Mouse (Mus musculus): ENCODE data around the gene Mbl2.
"Not testable (repeated sequence)": the region's sequence is repeated elsewhere in the genome, so short reads cannot be mapped to it uniquely, and the experiment has no call there.

The Mbl2 gene

DNA sequence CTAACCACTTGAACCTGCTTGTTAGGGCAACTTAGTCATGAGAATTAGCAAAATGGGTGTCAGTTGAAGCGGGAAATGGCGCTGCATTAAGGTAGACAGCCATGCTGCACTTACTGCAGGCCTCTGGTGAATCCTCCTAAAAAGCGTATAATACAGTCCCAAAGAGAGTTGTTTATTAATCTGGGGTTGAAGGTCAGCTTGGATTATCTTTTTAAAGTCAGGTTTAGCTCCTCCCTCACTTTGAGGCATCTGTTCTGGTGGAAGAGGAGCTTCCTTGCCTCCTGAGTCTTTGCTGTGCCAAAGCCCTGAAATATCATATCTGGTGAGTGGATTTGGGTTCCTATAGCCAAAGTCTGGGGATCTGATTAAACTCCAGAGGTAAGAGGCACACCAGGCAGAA, at the start of gene Mbl2:
Gene Mbl2, plus strand, starts transcription at position 252 of the 400 bp plus-strand sequence.
- no peak for DNase-seq (ENCODE audit: low spot score in 2 of 2)

DNA sequence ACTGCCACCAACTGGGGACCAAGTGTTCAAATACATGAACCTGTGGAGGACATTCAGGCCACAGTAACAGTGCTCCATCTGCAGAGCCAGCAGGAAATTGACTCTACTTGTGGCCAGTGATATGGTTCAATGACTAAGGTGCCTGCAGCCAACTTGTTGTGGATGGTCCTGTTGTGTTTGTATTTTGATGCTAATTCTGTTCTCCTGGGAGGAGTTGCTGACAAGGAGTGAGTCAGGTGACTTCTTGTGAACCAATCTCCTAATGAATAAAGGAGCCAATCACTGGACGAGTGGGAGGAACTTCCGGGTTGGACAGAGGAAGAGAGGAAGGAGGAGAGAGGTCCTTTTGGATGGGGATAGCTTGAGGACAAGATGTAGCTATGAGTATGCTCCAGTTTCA, 47.2 kb upstream of the Mbl2 start:
- DNase-seq (ENCODE audit: low spot score in 2 of 2), result no peak

DNA sequence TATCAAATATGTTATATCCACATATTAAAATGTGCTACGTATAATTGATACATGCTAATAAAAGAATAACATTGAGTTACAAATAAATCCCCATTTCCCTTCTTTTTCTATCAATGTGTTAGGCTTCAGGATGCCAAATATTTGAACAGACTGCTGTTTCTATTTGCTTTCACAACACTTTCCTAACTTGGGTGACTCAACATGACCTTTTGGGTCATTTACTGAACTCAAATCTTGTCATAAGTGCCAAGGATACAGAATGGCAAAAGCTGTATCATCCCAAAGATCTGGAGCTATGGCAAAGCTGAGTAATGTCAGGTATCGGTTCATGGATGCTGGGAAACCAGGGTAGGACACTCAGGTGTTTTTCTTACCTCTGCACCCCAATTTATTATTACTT, 45.5 kb upstream of the Mbl2 start:
- DNase-seq (ENCODE audit: low spot score in 2 of 2), result no peak

DNA sequence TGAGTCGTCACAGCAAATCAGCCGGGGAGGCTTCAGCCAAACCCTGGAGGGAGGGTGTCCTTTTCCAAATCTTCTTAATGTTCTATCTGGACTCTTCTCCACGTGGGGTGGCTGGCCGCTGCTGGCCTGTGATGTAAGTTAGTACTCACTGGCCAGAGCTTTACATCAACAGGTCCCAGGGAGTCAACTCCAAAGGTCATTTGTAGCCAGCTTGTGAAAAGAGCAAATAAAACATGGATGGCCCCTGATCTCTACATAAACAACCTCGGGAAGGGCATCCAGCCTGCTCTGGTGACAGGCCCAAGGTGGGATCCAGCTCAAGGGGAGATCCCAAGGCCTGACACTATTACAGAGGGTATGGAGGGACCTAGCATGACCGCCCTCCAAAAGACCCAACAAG, 37.7 kb upstream of the Mbl2 start:
- no peak for DNase-seq (ENCODE audit: low spot score in 2 of 2)

DNA sequence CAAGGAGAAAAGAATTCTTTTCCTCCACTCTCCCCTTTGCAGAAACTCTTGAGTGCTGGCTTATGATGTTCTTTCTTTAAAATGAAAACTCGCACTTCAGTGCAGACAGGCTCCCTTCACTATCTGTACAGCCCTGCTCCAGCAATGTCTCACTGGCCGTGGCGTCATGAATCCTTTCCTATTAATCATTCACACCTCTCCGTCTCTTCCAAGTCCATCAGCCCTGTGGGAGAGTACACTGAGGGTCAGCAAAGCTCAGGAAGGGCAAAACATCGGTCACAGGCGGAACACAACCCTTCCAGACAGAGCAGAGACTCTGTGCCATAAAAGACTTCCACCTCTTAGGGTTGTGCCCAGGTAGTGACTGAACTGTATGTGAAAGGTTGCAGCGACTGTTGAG, 30.6 kb upstream of the Mbl2 start:
- DNase-seq (ENCODE audit: low spot score in 2 of 2), result no peak

DNA sequence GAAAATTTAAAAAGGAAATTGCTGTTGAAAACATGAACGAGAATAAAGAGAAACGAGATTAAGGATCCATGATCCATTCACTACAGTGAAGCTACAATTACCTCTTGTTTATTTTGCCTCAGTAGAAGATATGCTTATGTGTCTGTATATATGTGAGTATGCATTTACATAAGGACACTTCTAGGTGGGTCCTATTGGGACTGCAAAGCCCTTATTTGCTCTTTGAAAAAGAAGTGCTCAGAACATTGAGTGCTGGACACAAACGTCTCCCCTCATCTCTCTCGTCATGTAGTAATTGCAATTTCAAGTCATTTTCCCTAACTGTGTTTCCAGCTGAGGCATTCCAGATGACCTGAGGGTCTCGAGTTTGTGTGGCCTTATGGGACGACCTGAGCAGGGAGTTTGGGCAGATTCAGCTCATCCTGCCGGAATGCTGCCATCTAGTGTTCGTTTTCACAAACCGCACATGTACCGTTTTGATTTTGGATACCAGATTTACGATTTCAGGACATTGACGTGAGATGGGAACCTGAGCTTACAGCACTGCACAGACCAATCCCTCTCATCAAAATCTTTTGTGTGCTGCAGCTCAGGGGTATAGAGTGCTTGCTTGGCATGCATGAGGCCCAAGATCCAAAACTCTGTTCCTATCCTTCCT, 27.5 kb upstream of the Mbl2 start:
- peak in 1 of 2 experiments; percentile 4 for DNase-seq (ENCODE audit: low spot score in 2 of 2)

DNA sequence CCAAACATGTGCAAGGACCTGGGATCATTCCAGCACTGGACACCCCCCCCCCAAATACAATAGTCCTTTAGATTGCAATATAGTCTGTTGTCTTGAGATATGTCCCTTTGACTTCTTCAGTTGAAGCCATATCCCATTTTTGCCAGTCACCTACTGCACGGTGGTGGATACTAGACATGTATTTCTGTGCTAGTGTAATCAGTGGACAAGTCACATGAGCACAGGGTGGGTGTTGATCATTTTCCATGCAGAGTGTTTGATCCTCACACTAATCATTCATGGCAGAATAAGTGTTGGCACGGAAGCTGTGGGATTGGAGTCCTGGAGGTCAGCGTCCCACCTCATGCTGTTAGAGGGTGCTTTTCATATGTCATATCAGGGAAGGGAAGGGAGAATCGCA, 26.9 kb upstream of the Mbl2 start:
- DNase-seq (ENCODE audit: low spot score in 2 of 2), result no peak

DNA sequence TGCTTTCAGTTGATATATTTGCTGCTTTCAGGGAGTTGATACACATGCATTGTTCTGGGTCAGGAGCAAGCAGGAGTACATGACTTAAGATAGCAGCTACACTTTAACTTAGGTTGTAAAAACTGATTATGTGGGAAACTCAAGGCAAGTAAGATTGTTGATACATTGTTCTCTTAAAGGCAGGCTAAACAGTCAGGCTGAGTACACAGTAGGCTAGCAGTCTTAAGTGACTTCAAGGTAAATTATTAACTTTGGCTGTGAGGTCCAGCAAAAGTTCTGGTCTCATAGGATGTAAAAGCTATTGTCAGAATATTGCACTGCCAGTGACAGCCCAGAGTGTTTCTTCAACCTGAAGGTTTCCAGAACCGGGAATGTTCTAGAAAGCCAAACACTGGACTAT, 25.8 kb upstream of the Mbl2 start:
- no peak for DNase-seq (ENCODE audit: low spot score in 2 of 2)

DNA sequence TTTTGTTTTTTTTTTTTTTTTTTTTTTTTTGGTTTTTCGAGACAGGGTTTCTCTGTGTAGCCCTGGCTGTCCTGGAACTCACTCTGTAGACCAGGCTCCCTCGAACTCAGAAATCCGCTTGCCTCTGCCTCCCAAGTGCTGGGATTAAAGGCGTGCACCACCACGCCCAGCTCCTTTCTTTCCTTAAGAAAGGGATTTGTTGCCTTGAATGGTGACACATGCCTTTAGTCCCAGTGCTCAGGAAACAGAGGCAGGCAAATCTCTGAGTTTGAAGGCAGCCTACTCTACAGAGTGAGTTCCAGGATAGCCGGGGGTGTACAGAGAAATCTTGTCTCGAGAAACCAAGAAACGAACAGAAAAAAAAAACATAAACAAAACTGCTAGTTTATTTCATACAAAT, 23.7 kb upstream of the Mbl2 start:
- DNase-seq (ENCODE audit: low spot score in 2 of 2), result not testable (repeated sequence)

DNA sequence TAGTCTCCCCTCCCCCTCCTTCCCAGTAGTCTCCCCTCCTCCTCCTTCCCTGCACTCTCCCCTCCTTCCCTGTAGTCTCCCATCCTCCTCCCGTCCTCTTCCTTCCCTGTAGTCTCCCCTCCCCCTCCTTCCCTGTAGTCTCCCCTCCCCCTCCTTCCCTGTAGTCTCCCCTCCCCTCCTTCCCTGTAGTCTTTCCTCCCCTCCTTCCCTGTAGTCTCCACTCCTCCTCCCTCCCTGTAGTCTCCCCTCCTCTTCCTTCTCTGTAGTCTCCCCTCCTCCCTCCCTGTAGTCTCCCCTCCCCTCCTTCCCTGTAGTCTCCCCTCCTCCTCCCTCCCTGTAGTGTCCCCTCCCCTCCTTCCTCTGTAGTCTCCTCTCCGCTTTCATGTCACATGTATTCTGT, 18.7 kb upstream of the Mbl2 start:
- DNase-seq (ENCODE audit: low spot score in 2 of 2), result no peak

DNA sequence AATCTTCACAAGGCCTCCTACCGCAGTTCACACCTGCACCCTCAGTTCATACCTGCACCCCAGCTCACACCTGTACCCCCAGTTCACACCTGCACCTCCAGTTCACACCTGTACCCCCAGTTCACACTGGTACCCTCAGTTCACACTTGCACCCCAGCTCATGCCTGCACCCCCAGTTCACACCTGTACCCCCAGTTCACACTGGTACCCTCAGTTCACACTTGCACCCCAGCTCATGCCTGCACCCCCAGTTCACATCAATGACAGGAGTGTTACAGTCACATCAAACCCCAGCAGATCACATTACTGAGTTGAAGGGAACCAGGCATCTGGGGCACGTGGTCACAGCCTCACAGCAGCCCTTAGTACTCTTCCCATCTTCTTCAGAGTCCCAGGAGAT, 17.0 kb upstream of the Mbl2 start:
- DNase-seq (ENCODE audit: low spot score in 2 of 2), result not testable (repeated sequence)

DNA sequence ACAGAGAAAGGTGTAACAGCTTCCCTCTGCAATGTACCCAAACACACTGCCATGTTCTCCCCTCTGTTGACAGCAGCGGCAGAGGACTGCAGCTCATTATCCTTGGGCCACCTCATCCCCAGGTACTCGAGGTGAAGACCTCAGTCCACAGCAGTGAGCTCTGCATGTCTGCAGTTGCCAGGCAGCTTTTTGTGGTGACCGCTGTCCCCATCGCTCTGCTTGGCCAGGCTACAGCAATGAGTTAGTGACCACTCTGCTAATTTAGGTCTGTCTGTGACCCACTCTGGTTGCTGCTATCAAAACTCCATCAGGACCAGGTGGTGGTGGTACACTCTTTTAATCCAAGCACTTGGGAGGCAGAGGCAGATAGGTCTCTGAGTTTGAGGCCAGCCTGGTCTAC, 16.6 kb upstream of the Mbl2 start:
- DNase-seq (ENCODE audit: low spot score in 2 of 2), result no peak

DNA sequence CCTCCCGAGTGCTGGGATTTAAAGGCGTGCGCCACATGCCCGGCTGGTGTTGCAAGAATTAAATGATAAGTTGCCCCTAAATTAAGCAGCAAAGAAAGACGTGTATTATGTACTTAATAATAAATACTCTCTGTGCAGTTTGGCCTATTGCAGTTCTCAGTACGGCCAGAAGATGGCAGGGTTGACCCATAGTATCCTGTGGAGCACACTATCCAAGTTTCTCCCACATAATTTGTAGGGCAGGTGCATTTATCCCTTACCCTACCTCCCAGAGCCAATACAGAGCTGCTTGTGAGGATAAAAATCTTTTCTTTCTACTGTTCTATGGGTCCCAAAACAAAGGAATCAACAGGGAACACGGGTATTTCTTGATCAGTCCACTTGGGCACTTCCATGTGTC, 15.4 kb upstream of the Mbl2 start:
- DNase-seq (ENCODE audit: low spot score in 2 of 2), result peak in 1 of 2 experiments; percentile 8

DNA sequence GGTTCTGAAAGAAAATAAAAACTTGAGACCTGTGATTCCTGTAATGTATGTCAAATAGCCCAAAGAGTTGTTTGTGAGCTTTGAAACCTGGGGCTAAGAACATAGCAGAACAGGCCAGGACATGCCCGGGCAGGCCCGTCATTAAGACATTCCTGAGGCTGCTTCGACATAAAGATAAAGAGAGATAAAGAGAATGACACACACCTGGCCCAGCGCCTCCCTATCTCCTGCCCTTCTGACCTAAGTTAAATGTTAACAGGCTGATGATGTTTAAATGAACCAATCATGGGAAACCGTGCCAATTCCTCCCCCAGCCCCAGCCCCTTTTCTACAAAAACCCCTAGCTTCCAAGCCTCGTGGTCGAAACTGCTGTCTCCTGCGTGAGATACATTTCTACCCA, 10.1 kb upstream of the Mbl2 start:
- not testable (repeated sequence) for DNase-seq (ENCODE audit: low spot score in 2 of 2)

DNA sequence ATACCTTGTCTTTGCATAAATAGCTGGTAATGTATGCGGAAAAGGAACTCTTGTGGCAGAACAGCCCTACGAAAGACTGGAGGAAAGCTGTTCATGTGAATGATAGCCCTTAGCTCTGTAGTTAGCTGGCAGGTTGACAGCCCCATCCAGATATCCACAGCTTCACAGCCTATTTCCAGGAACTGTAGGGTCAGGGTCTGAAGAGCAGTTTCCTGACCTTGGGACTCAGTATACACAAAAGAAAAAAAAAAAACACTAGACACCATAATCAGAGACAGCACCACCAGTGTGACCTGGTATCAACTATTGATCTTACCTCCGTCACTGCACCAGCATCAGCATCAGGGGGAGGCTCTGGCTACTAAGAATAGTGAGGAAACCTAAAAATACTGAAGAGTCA, 3.3 kb upstream of the Mbl2 start:
- DNase-seq (ENCODE audit: low spot score in 2 of 2), result no peak

DNA sequence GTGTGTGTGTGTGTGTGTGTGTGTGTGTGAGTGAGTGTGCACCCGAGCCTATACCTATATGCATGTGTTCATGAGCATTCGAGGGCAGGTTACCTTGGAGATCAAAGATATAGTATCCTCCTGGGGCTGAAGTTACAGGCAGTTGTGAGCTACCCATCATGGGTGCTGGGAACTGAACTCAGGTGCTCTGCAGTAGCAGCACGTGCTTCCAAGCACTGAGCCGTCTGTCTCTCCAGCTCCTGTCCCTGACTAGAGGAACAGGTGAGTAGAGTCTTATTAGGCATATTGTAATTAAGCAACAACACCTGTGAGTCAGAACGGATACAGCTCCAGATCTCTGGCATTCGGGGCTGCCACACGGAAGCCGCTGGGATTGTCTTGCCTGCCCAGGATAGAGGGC, 1.7 kb downstream of the Mbl2 start:
- DNase-seq (ENCODE audit: low spot score in 2 of 2), result no peak

DNA sequence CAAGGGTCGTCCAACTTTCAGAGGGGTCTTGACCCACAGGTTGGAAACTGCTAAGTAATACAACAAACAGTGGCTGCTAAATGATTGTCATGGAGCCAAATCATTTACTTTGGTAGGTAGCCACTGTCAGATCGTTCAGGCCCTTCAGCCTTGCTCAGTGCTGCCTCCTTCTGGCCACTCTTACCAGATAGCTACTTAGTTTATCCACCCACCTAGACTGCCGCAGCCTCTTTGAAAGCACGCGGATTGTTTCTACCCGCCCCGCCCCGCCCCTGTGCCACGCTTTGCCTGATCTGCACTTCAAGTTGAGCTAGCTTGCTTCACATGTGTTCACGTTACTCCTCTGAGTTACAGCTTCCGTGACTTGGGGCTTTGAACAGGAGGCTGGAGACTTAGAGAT, 14.6 kb downstream of the Mbl2 start:
- no peak for DNase-seq (ENCODE audit: low spot score in 2 of 2)

DNA sequence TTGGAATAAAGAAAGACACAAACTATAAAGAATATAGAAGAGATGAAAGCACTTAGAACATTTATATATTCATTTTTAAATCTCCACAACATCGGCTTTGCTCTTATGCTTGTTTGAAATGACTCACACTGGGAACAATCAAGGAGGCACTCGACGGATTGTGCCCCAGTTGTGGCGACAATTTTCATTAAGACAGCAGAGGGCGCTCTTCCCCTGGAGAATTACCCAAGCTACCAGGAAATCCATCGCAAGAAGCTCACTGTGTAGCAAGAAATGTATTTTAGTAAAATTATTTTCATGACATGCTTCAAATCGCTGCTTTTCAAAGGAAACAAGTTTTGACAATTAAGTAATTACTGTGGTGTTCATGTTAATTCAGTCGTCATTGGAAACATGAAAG, 16.1 kb downstream of the Mbl2 start:
- peak in 1 of 2 experiments; percentile 12 for DNase-seq (ENCODE audit: low spot score in 2 of 2)

DNA sequence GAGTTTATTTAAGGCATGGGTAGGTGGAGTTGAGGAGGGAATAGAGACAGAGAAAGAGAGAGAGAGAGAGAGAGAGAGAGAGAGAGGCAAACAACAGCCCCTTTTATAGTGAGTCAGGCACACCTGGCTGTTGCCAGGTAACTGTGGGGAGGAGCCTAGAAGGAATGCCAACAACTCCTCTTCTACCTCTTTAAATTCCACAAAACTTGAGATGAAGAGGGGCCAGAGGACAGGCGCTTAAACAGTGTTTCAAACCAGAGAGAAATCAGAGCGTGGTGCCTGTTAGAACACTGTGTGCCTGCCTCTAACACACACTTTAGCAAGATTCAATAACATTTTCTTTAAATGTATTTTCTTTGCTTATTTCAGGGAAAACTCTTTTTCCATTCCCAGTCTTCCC, 19.5 kb downstream of the Mbl2 start:
- DNase-seq (ENCODE audit: low spot score in 2 of 2), result no peak

DNA sequence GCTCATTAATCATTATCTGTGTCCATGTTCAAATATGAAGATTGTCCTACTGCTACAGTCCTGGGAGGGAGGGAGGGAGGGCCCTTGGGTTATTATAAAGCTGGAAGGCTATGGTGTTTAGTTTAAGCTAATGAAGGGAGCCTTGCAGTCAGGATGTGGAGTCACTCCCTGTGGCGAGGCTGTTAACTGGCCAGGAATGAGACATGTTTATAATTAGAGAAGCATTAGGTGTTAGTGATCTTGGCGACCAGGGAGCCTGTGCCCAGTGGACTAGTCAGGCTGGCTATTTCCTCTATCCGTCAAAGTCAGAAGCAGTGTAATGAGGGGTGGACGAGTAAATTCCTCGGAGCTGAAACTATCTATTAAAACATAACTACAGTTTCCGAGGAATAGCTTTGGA, 23.6 kb downstream of the Mbl2 start:
- no peak for DNase-seq (ENCODE audit: low spot score in 2 of 2)

DNA sequence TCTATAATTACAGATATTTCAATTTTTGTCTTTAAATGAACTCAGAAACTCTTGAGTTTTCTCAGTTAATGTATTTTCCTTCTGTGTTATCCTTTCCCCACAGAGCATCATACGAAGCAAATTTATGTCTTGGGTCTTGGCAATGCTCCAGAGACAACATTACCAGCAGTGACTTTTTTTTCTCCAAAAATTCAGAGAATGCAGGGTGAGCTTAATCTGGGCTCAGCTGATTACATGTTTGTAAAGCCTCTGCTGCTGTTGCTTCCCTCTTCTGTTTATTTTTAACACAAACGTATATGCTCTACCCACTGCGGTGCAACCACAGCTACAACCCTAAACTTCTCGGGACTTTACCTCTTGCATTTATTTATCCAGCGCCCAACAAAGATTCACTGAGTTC, 48.4 kb downstream of the Mbl2 start:
- no peak for DNase-seq (ENCODE audit: low spot score in 2 of 2)

DNA sequence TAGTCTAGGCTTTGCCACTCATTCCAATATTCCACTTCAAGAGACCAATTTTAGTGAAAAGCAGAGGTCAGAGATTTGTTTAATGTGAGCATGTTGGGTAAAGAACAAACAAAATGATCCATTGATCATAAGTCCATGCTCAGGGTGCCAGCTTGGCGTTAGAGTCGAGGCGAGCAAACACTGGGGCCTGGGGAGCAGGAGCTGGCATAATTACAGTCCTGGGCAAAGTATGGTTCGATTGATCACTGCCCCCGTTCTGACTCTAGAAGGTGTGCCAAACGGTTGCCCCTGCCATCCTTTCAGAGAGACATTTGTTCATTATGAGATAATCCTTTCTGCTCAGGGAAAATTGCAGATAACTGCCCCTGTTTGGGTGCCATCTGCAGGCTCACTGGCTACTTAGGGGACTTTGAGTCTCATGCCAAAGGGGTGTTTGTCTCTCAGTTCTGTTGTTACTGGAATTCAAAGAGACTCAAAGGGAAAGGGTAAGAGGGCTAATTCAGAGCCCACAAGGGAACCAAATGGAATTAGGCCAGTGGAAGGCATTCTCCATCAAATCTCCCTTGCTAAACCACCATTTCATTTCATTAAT, 55.3 kb downstream of the Mbl2 start:
- DNase-seq (ENCODE audit: low spot score in 2 of 2), result no peak

Measured in heart, adult 9 months (tissue).